ENCODE assay signal across 8 mouse cellular contexts in the genomic region with DNA sequence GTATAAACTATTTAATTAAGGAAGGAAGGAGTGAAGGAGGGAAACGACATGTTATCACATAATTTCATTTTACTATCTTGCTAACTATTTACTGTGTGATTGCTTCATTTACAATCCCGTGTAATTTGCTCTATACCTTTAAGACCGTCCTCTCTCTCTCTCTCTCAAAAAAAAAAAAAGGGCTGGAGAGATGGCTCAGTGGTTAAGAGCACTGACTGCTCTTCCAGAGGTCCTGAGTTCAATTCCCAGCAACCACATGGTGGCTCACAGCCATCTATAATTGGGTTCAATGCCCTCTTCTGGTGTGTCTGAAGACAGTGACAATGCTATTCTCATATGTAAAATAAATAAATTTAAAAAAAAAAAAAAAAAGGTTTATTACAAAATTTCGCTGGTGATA. TPM values are rescaled to one million over a fixed set of nuclear protein-coding genes. Genes with fewer than 3 reads are reported as not detected.
DNase-seq lines count a peak whose midpoint lies in the region; ATAC-seq and TF ChIP-seq lines count a peak whose summit lies in the region.
"Not testable (repeated sequence)": the region's sequence is repeated elsewhere in the genome, so short reads cannot be mapped to it uniquely, and the experiment has no call there.

No protein-coding gene starts in this region.

- H3K9me3 ChIP-seq in forebrain, embryonic 10.5 days; heart, embryonic 13.5 days; limb, embryonic 11.5 days (ENCODE audit: control insufficient read depth, low read length); midbrain, embryonic 16.5 days (replicated peaks; ENCODE audit: control insufficient read depth, low read length, poor library complexity, severe bottlenecking); stomach, embryonic 16.5 days (replicated peaks; ENCODE audit: control insufficient read depth, low read length): not testable (repeated sequence)

- peak overlapping the region; percentile 88 for H3K9ac ChIP-seq in heart, embryonic 13.5 days
- peak overlapping the region; percentile 68; the same call in 1 of the 2 replicates for H3K9ac ChIP-seq in limb, embryonic 11.5 days (ENCODE audit: low read length)
- H3K9ac ChIP-seq in midbrain, embryonic 16.5 days (ENCODE audit: low read depth, low read length), result peak overlapping the region; percentile 72
- H3K9ac ChIP-seq in stomach, embryonic 16.5 days (ENCODE audit: low read length), result peak overlapping the region; percentile 87

- DNase-seq in forebrain, embryonic 10.5 days (ENCODE audit: extremely low spot score, low spot score); limb, embryonic 11.5 days (ENCODE audit: low spot score); lung, adult 2 months: not testable (repeated sequence)
- DNase-seq in induced T-regulatory cell, adult 2 months (ENCODE audit: low read depth), result peak; percentile 14

- H3K4me2 ChIP-seq in heart, embryonic 13.5 days, result peak overlapping the region; percentile 70
- peak overlapping the region; percentile 36 for H3K4me2 ChIP-seq in limb, embryonic 11.5 days (ENCODE audit: low read depth, severe bottlenecking)
- H3K4me2 ChIP-seq in midbrain, embryonic 16.5 days (ENCODE audit: low read length), result peak overlapping the region; percentile 38
- peak overlapping the region; percentile 58 for H3K4me2 ChIP-seq in stomach, embryonic 16.5 days (ENCODE audit: low read depth, low read length)

- H3K4me3 ChIP-seq in bone marrow, adult 2 months (replicated peaks; ENCODE audit: control insufficient read depth, low read depth, low read length), result peak overlapping the region; percentile 99
- H3K4me3 ChIP-seq in forebrain, embryonic 10.5 days, result peak overlapping the region; percentile 84
- H3K4me3 ChIP-seq in heart, embryonic 13.5 days, result peak overlapping the region; percentile 74
- H3K4me3 ChIP-seq in limb, embryonic 11.5 days (ENCODE audit: low read depth, low read length), result peak overlapping the region; percentile 67
- H3K4me3 ChIP-seq in lung, adult 2 months (replicated peaks; ENCODE audit: extremely low read depth, low read depth, low read length), result peak overlapping the region; percentile 100
- H3K4me3 ChIP-seq in midbrain, embryonic 16.5 days (ENCODE audit: low read depth, low read length), result peak overlapping the region; percentile 68
- H3K4me3 ChIP-seq in stomach, embryonic 16.5 days (replicated peaks; ENCODE audit: low read length), result peak overlapping the region; percentile 94

- H3K27me3 ChIP-seq in forebrain, embryonic 10.5 days (ENCODE audit: poor library complexity, severe bottlenecking); heart, embryonic 13.5 days (replicated peaks); limb, embryonic 11.5 days (ENCODE audit: control insufficient read depth, insufficient read depth, low read length); midbrain, embryonic 16.5 days (ENCODE audit: control insufficient read depth, insufficient read depth, low read depth, low read length); stomach, embryonic 16.5 days (ENCODE audit: control insufficient read depth, insufficient read depth, low read length): not testable (repeated sequence)

- not testable (repeated sequence) for TF ChIP-seq CTCF in bone marrow, adult 2 months (IDR thresholded peaks at IDR 0.05; ENCODE audit: control insufficient read depth, insufficient read depth, low read length); lung, adult 2 months (IDR thresholded peaks at IDR 0.05; ENCODE audit: insufficient read depth, low read length)

- not testable (repeated sequence) for TF ChIP-seq POLR2A in bone marrow, adult 2 months (IDR thresholded peaks at IDR 0.05; ENCODE audit: borderline replicate concordance, control insufficient read depth, low read depth, low read length); lung, adult 2 months (IDR thresholded peaks at IDR 0.05; ENCODE audit: borderline replicate concordance, extremely low read depth, low read depth, low read length)

- not testable (repeated sequence) for ATAC-seq in heart, embryonic 13.5 days (ENCODE audit: extremely low read depth, insufficient number of reproducible peaks, low FRiP score, low TSS enrichment); limb, embryonic 11.5 days (ENCODE audit: insufficient number of reproducible peaks, low FRiP score, low TSS enrichment, low read depth); stomach, embryonic 16.5 days (ENCODE audit: insufficient read depth, low FRiP score)
- ATAC-seq in midbrain, embryonic 16.5 days, result 0 out of 2 replicates have a peak, but pooled peaks have one; percentile 23

- H3K4me1 ChIP-seq in bone marrow, adult 2 months (ENCODE audit: control insufficient read depth, insufficient read depth, low read length); forebrain, embryonic 10.5 days; heart, embryonic 13.5 days; limb, embryonic 11.5 days (ENCODE audit: control insufficient read depth, insufficient read depth, low read length); lung, adult 2 months (ENCODE audit: control insufficient read depth, insufficient read depth, low read length); midbrain, embryonic 16.5 days (ENCODE audit: control insufficient read depth, insufficient read depth, low read length); stomach, embryonic 16.5 days (ENCODE audit: control insufficient read depth, insufficient read depth, low read length): not testable (repeated sequence)

- WGBS in bone marrow, adult 2 months, result 15% methylated on average over 4 of the region's 4 CpGs
- WGBS in forebrain, embryonic 10.5 days, result 33% methylated on average over 4 of the region's 4 CpGs
- WGBS in heart, embryonic 13.5 days, result 23% methylated on average over 4 of the region's 4 CpGs
- 25% methylated on average over 4 of the region's 4 CpGs for WGBS in limb, embryonic 11.5 days
- 19% methylated on average over 4 of the region's 4 CpGs for WGBS in lung, adult 2 months
- WGBS in midbrain, embryonic 16.5 days, result 29% methylated on average over 4 of the region's 4 CpGs
- 17% methylated on average over 4 of the region's 4 CpGs for WGBS in stomach, embryonic 16.5 days

- H3K36me3 ChIP-seq in forebrain, embryonic 10.5 days (replicated peaks), result peaks cover 23% of the 10 kb centered on the region
- peaks cover 28% of the 10 kb centered on the region for H3K36me3 ChIP-seq in heart, embryonic 13.5 days
- not testable (repeated sequence) for H3K36me3 ChIP-seq in limb, embryonic 11.5 days (ENCODE audit: control insufficient read depth, insufficient read depth, low read length); stomach, embryonic 16.5 days (ENCODE audit: control insufficient read depth, insufficient read depth, low read length)
- peaks cover 12% of the 10 kb centered on the region for H3K36me3 ChIP-seq in midbrain, embryonic 16.5 days (ENCODE audit: control insufficient read depth, insufficient read depth, low read length)

- not testable (repeated sequence) for H3K27ac ChIP-seq in bone marrow, adult 2 months (ENCODE audit: control insufficient read depth, insufficient read depth, low read depth, low read length, poor library complexity); heart, embryonic 13.5 days (replicated peaks); limb, embryonic 11.5 days (replicated peaks; ENCODE audit: low read depth, low read length); midbrain, embryonic 16.5 days (ENCODE audit: low read length); stomach, embryonic 16.5 days (ENCODE audit: low read length)
- H3K27ac ChIP-seq in forebrain, embryonic 10.5 days, result peak overlapping the region; percentile 92

RNA-seq across cellular contexts. Expression of a gene that starts 0.6 kb away (rescaled TPM):
- polyA plus RNA-seq in bone marrow, adult 2 months (2011; ENCODE audit: insufficient read depth, insufficient read length, low replicate concordance, missing spikeins), result 9.1 and 17.1 TPM in 2 replicates
- 82.8 and 86.1 TPM in 2 replicates for polyA plus RNA-seq in forebrain, embryonic 10.5 days (2016; fragmentation: Nextera tagmentation; extraction: Ambion mirVana)
- 44.2 and 46.0 TPM in 2 replicates for polyA plus RNA-seq in heart, embryonic 13.5 days (2015; fragmentation: Nextera tagmentation; extraction: Ambion mirVana)
- 87.8 and 93.7 TPM in 2 replicates for polyA plus RNA-seq in limb, embryonic 11.5 days (2014; fragmentation: Nextera tagmentation; extraction: Ambion mirVana)
- polyA plus RNA-seq in lung, adult 2 months (2012; rRNA removed), result 13.8 TPM in 2 replicates
- polyA plus RNA-seq in midbrain, embryonic 16.5 days (2015; fragmentation: Nextera tagmentation; extraction: Ambion mirVana), result 66.8 and 72.4 TPM in 2 replicates
- 36.0 and 38.9 TPM in 2 replicates for polyA plus RNA-seq in stomach, embryonic 16.5 days (2015; fragmentation: Nextera tagmentation; extraction: Ambion mirVana)

RNA-seq across cellular contexts. Expression of a gene that starts 11.4 kb away (rescaled TPM):
- polyA plus RNA-seq in bone marrow, adult 2 months (2011; ENCODE audit: insufficient read depth, insufficient read length, low replicate concordance, missing spikeins), result 8.6 and 15.5 TPM in 2 replicates
- polyA plus RNA-seq in forebrain, embryonic 10.5 days (2016; fragmentation: Nextera tagmentation; extraction: Ambion mirVana), result 27.2 and 27.5 TPM in 2 replicates
- polyA plus RNA-seq in heart, embryonic 13.5 days (2015; fragmentation: Nextera tagmentation; extraction: Ambion mirVana), result 16.6 and 19.0 TPM in 2 replicates
- 46.0 and 49.4 TPM in 2 replicates for polyA plus RNA-seq in limb, embryonic 11.5 days (2014; fragmentation: Nextera tagmentation; extraction: Ambion mirVana)
- polyA plus RNA-seq in lung, adult 2 months (2012; rRNA removed), result 13.9 and 17.8 TPM in 2 replicates
- polyA plus RNA-seq in midbrain, embryonic 16.5 days (2015; fragmentation: Nextera tagmentation; extraction: Ambion mirVana), result 41.7 and 42.1 TPM in 2 replicates
- 15.6 and 16.5 TPM in 2 replicates for polyA plus RNA-seq in stomach, embryonic 16.5 days (2015; fragmentation: Nextera tagmentation; extraction: Ambion mirVana)
